Mouse (Mus musculus) embryonic facial prominence, embryonic 14.5 days (tissue): ENCODE results near the gene Rbm41. TPM values are rescaled to one million over a fixed set of nuclear protein-coding genes. Genes with fewer than 3 reads are reported as not detected.

Experiments used
- polyA plus RNA-seq: library from polyadenylated mRNA; unstranded; fragments of >200 nt; fragmentation: Nextera tagmentation; extraction: Ambion mirVana; gene quantifications from 2 replicates; pipeline ENCODE4 v1.2.1, GENCODE M21; 2014

Gene Rbm41
- polyA plus RNA-seq, 1 experiment from 2014 or later = 6.0 TPM

Other genes starting within 250 kb of the Rbm41 start
- gene Ripply1, start 216.2 kb downstream of the Rbm41 start, polyA plus RNA-seq = 0.52 and 0.79 TPM in 2 replicates
- 0.58 and 1.2 TPM in 2 replicates for gene Cldn2, start 197.8 kb downstream of the Rbm41 start, polyA plus RNA-seq
- gene Morc4, start 126.9 kb downstream of the Rbm41 start, polyA plus RNA-seq = 25.3 and 28.8 TPM in 2 replicates
- 2.6 and 4.4 TPM in 2 replicates for gene Nup62cl, start 64.1 kb upstream of the Rbm41 start, polyA plus RNA-seq
- 0.47 TPM in 1 of 2 replicates, not detected in the other for gene Pih1h3b, start 64.3 kb upstream of the Rbm41 start, polyA plus RNA-seq